Mouse (Mus musculus): ENCODE measurements around the gene Zbtb43.
A peak's percentile ranks its signal among the peaks of the same experiment; 100 is the strongest.

Gene Zbtb43

GRCm38 (mm10) chr2:33468466-33469097 lies at the start of gene Zbtb43:
Gene Zbtb43 (minus strand): TSS chr2:33468559.
- DNase-seq (ENCODE audit: extremely low read depth, low read depth, low spot score) = no peak

- DNase-seq (ENCODE audit: extremely low read depth, low read depth, low spot score) = no peak
These were observed 47.5 kb upstream of the Zbtb43 start for GRCm38 (mm10) chr2:33515856-33516255.

GRCm38 (mm10) chr2:33515431-33515830 lies 47.1 kb upstream of the Zbtb43 start:
- DNase-seq (ENCODE audit: extremely low read depth, low read depth, low spot score) = no peak

DNA sequence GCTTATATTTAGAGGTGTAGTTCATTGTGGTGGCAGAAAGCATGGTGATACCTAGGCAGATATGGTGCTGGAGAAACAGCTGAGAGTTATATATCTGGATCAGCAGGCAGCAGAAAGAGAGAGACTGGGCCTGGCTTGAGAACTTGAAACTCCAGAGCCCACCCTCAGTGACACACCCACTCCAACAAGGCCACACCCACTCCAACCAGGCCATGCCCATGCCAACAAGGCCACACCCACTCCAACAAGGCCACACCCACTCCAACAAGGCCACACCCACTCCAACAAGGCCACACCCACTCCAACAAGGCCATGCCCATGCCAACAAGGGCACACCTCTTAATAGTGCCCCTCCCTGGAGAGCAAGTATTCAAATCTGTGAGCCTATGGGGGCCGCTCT lies 42.4 kb upstream of the Zbtb43 start:
- no peak for DNase-seq (ENCODE audit: extremely low read depth, low read depth, low spot score)

DNA sequence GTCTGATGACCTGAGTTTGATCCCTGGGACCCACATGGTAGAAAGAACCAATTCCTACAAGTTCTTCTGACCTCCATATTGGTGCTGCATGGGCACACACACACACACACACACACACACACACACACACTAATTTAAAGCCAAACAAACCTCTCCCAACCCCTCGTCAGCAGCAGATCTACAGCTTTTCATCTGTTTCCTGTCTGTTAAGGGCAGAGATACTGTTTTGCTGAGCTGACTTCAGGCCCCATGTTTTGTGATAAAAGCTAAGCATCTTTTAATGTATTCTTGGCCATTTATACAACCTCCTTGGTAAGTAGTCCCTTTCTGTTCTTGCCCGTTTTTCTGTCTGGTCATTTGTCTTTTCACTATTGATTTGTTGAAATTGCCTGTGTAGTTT lies 34.2 kb upstream of the Zbtb43 start:
- no peak for DNase-seq (ENCODE audit: extremely low read depth, low read depth, low spot score)

- peak; percentile 56 for DNase-seq (ENCODE audit: extremely low read depth, low read depth, low spot score)
These were observed 29.9 kb upstream of the Zbtb43 start for GRCm38 (mm10) chr2:33498280-33498679.

DNA sequence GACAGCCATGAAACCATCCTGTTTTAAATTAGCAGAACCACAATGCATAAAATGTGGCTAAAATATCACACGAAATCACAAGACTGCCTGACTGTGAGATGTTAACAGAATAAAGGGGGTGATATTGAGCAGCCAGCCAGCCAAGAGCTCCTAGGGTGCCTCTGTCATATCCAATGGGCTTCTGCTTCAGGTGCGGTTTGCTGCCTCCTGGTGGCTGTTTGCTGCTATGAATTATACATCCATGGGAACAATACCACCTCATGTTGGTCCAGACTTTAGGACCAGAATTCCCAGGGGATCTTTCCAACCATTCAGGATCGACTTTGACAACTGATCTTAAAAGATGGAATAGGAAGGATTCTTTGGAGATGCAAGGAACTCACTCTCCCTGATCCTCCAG lies 27.3 kb upstream of the Zbtb43 start:
- no peak for DNase-seq (ENCODE audit: extremely low read depth, low read depth, low spot score)

DNA sequence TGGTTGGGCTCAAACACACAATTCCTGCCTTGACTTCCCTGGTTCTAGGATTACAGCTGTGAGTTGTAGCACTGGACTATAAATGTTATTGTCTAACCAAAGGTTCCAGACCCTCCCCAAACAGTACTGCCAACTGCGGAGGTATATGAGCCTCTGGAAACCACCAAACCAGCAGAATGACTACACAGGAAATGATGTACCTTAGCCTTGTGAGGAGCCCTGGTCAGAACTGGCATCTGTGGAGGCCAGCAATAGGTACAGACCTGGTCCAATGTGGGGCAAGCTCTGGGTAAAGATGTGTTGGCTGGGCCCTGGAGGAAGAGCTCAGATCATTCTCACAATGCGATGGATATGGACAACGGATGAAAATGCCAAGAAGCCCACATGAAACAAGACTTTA lies 23.7 kb upstream of the Zbtb43 start:
- no peak for DNase-seq (ENCODE audit: extremely low read depth, low read depth, low spot score)

GRCm38 (mm10) chr2:33489565-33489964 lies 21.2 kb upstream of the Zbtb43 start:
- DNase-seq (ENCODE audit: extremely low read depth, low read depth, low spot score) = no peak

- no peak for DNase-seq (ENCODE audit: extremely low read depth, low read depth, low spot score)
These were observed 19.0 kb upstream of the Zbtb43 start for GRCm38 (mm10) chr2:33487332-33487731.

DNA sequence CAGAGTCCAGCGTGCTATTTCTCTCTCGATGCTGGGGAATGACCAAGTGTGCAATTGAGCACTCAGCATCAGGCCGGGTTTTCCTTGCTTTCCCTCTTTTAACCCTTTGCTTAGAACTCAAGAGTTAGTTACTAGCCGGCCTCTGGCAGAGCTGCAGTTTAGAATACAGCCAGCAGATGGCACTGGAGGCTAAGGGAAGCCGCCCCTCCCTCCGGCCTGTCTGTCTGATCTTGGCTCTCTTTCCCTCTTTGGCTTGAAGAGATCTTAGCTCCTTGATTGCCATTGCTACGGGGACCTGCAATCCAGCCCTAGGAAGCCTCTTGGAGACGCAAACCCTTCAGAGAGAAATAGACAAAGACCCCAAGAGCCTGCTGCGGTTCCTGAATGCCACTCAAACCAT lies 18.5 kb upstream of the Zbtb43 start:
- DNase-seq (ENCODE audit: extremely low read depth, low read depth, low spot score) = no peak

GRCm38 (mm10) chr2:33477961-33478755 lies 9.8 kb upstream of the Zbtb43 start:
- DNase-seq (ENCODE audit: extremely low read depth, low read depth, low spot score) = no peak

- no peak for DNase-seq (ENCODE audit: extremely low read depth, low read depth, low spot score)
These were observed 7.6 kb upstream of the Zbtb43 start for GRCm38 (mm10) chr2:33475961-33476360.

- no peak for DNase-seq (ENCODE audit: extremely low read depth, low read depth, low spot score)
These were observed 553 bp downstream of the Zbtb43 start for GRCm38 (mm10) chr2:33467546-33468465.

DNA sequence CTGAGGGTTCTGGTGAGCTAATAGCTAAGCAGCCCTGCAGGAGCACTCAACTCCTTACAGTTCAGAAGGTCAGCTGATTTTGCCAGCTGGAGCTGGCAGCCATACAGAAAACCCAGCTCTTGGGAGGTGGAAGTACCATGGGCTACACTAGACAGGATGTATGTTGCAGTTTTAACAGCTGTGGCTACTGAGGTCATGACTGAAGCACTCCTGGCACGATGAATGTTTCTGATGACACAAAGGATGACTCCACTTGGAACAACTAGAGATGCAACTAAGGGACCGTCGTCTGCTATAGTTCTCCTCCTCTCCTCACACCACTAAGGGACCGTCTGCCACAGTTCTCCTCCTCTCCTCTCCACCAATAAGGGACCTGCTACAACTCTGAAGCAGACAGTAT lies 2.4 kb downstream of the Zbtb43 start:
- no peak for DNase-seq (ENCODE audit: extremely low read depth, low read depth, low spot score)

DNA sequence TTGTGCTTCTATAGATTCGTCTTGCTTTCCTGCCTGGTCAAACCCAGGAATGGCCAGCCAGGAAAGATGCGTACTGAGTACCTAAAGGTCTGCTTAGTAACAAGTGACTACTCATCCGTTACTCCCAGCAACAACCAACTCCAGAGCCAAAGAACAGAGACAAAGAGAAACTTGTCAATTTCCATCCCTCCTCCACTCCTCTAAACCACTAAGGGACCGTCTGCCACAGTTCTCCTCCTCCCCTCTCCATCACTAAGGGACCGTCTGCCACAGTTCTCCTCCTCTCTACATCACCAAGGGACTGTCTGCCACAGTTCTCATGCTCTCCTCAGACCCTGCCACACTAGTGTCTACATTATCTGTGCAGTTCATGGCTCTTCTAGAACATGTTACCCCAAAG lies 3.1 kb downstream of the Zbtb43 start:
- DNase-seq (ENCODE audit: extremely low read depth, low read depth, low spot score) = no peak

DNA sequence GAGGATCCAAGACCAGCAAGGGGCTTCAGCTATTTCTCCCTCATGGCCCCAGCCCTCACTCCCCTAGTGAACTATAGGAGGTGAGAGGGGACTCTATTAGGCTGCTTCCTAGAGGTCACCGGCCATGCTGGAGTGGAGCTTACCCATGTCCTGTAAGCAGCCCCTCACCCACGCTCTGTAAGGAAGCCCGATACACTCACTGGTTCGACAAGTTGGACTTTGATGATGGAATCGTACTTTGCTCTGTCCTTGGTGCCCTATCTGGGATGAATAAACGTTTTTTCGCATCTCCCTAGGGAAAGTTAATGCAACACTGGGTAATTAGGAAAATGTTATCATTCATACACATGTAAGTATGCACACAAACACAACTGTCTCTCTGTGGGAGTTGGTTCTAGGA lies 6.3 kb downstream of the Zbtb43 start:
- DNase-seq (ENCODE audit: extremely low read depth, low read depth, low spot score) = no peak

- DNase-seq (ENCODE audit: extremely low read depth, low read depth, low spot score) = no peak
These were observed 7.3 kb downstream of the Zbtb43 start for GRCm38 (mm10) chr2:33461066-33461465.

GRCm38 (mm10) chr2:33459660-33460059 lies 8.7 kb downstream of the Zbtb43 start:
- DNase-seq (ENCODE audit: extremely low read depth, low read depth, low spot score) = no peak

DNA sequence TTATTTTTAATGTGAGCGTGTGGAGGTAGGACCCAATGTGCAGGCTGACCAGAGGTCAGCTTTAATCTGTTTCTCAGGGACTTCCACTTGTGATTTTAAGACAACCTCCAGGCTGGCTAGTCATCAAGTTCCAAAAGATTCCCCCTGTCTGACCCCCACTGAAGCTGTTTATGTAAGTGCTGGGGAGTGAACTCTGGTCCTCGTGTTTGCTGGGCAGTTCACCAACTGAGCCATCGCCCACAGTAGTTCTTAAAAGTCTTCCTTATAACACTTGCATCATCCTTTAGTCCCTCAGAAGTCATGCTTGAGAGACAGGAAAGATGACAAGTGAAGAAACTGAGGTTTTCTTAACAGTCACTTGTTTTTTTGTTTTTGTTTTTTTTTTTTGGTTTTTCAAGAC lies 11.7 kb downstream of the Zbtb43 start:
- DNase-seq (ENCODE audit: extremely low read depth, low read depth, low spot score) = no peak

GRCm38 (mm10) chr2:33456242-33456641 lies 12.1 kb downstream of the Zbtb43 start:
- no peak for DNase-seq (ENCODE audit: extremely low read depth, low read depth, low spot score)

- DNase-seq (ENCODE audit: extremely low read depth, low read depth, low spot score) = no peak
These were observed 13.0 kb downstream of the Zbtb43 start for GRCm38 (mm10) chr2:33455350-33455749.

All from fat pad, adult 2 months (tissue).